ENCODE assay signal across 8 mouse cellular contexts in genomic region chr9:88404088-88404487, GRCm38 (mm10). TPM values are rescaled to one million over a fixed set of nuclear protein-coding genes. Genes with fewer than 3 reads are reported as not detected.
DNase-seq lines count a peak whose midpoint lies in the region; ATAC-seq lines count a peak whose summit lies in the region.

No protein-coding gene starts in this region.

- H3K4me1 ChIP-seq in midbrain, embryonic 14.5 days (ENCODE audit: control insufficient read depth, insufficient read depth, low read length) = no peaks in the 10 kb centered on the region
- H3K4me1 ChIP-seq in midbrain, embryonic 16.5 days (ENCODE audit: control insufficient read depth, insufficient read depth, low read length) = no peaks in the 10 kb centered on the region
- H3K4me1 ChIP-seq in forebrain, embryonic 16.5 days (replicated peaks; ENCODE audit: control insufficient read depth, insufficient read depth, low read length) = no peaks in the 10 kb centered on the region

- ATAC-seq in CD4-positive, CD25-positive, alpha-beta regulatory T cell, adult 4 months = no peak
- ATAC-seq in midbrain, embryonic 14.5 days (ENCODE audit: low FRiP score, low TSS enrichment) = no peak
- ATAC-seq in midbrain, embryonic 16.5 days = no peak
- peak; percentile 99 to 100 for ATAC-seq in hematopoietic stem cell, adult 5-6 weeks (replicated peaks in 1 of 2; ENCODE audit: insufficient read depth in 1 of 2, low FRiP score in 2 of 2, low TSS enrichment in 1 of 2, low read depth in 1 of 2, poor library complexity in 2 of 2, severe bottlenecking in 2 of 2)
- ATAC-seq in forebrain, embryonic 16.5 days = no peak

- no peaks in the 10 kb centered on the region for H3K27me3 ChIP-seq in midbrain, embryonic 14.5 days (ENCODE audit: control insufficient read depth, insufficient read depth, low read length)
- H3K27me3 ChIP-seq in midbrain, embryonic 16.5 days (ENCODE audit: control insufficient read depth, insufficient read depth, low read depth, low read length) = no peaks in the 10 kb centered on the region
- H3K27me3 ChIP-seq in forebrain, embryonic 16.5 days (replicated peaks; ENCODE audit: control insufficient read depth, insufficient read depth, low read length) = no peaks in the 10 kb centered on the region

- H3K4me2 ChIP-seq in midbrain, embryonic 14.5 days (ENCODE audit: low read length) = no peak overlapping the region
- no peak overlapping the region for H3K4me2 ChIP-seq in midbrain, embryonic 16.5 days (ENCODE audit: low read length)
- H3K4me2 ChIP-seq in forebrain, embryonic 16.5 days (ENCODE audit: low read length) = no peak overlapping the region

- no peak overlapping the region for H3K27ac ChIP-seq in midbrain, embryonic 14.5 days (replicated peaks; ENCODE audit: low read depth, low read length)
- H3K27ac ChIP-seq in midbrain, embryonic 16.5 days (ENCODE audit: low read length) = no peak overlapping the region
- H3K27ac ChIP-seq in forebrain, embryonic 16.5 days (ENCODE audit: low read length) = no peak overlapping the region

- H3K9ac ChIP-seq in midbrain, embryonic 14.5 days (replicated peaks; ENCODE audit: low read length) = no peak overlapping the region
- no peak overlapping the region for H3K9ac ChIP-seq in midbrain, embryonic 16.5 days (ENCODE audit: low read depth, low read length)
- no peak overlapping the region for H3K9ac ChIP-seq in forebrain, embryonic 16.5 days (replicated peaks; ENCODE audit: low read depth, low read length)

- peak; percentile 52 for DNase-seq in CD4-positive, CD25-positive, alpha-beta regulatory T cell, adult 2 months (ENCODE audit: low read depth, low spot score)
- peak; percentile 3 for DNase-seq in midbrain, embryonic 14.5 days
- peak; percentile 48 to 64 for DNase-seq in monocyte, adult 2 months (ENCODE audit: low read depth in 1 of 2, low spot score in 2 of 2)
- no peak for DNase-seq in cerebellum, postnatal 4 days (ENCODE audit: low spot score in 2 of 2)

- H3K36me3 ChIP-seq in midbrain, embryonic 14.5 days (ENCODE audit: control insufficient read depth, insufficient read depth, low read length) = peaks cover 41% of the 10 kb centered on the region
- peaks cover 8% of the 10 kb centered on the region for H3K36me3 ChIP-seq in midbrain, embryonic 16.5 days (ENCODE audit: control insufficient read depth, insufficient read depth, low read length)
- H3K36me3 ChIP-seq in forebrain, embryonic 16.5 days (ENCODE audit: control insufficient read depth, insufficient read depth) = peaks cover 6% of the 10 kb centered on the region

- no peaks in the 10 kb centered on the region for H3K9me3 ChIP-seq in midbrain, embryonic 14.5 days (ENCODE audit: control insufficient read depth, low read length)
- no peaks in the 10 kb centered on the region for H3K9me3 ChIP-seq in midbrain, embryonic 16.5 days (replicated peaks; ENCODE audit: control insufficient read depth, low read length, poor library complexity, severe bottlenecking)
- no peaks in the 10 kb centered on the region for H3K9me3 ChIP-seq in forebrain, embryonic 16.5 days (ENCODE audit: control insufficient read depth, low read length)

- WGBS in midbrain, embryonic 14.5 days = 79% methylated on average over 10 of the region's 10 CpGs
- WGBS in midbrain, embryonic 16.5 days = 72% methylated on average over 10 of the region's 10 CpGs
- 82% methylated on average over 10 of the region's 10 CpGs for WGBS in forebrain, embryonic 16.5 days

- no peak overlapping the region for H3K4me3 ChIP-seq in midbrain, embryonic 14.5 days (replicated peaks; ENCODE audit: low read depth, low read length)
- H3K4me3 ChIP-seq in midbrain, embryonic 16.5 days (ENCODE audit: low read depth, low read length) = no peak overlapping the region
- H3K4me3 ChIP-seq in forebrain, embryonic 16.5 days (replicated peaks; ENCODE audit: low read length) = no peak overlapping the region

RNA-seq across cellular contexts. Expression of gene Snx14, which starts 34.7 kb away (rescaled TPM):
- 10 to 100 TPM; 44.6 to 52.4 TPM for polyA plus RNA-seq in CD4-positive, CD25-positive, alpha-beta regulatory T cell, adult 4 months (2017; shearing (Covaris generic))
- polyA plus RNA-seq in midbrain, embryonic 14.5 days (2014; fragmentation: Nextera tagmentation; extraction: Ambion mirVana) = 24.2 and 31.8 TPM in 2 replicates
- polyA plus RNA-seq in midbrain, embryonic 16.5 days (2015; fragmentation: Nextera tagmentation; extraction: Ambion mirVana) = 42.5 and 43.4 TPM in 2 replicates
- 27.0 and 35.6 TPM in 2 replicates for total RNA-seq in hematopoietic stem cell, adult 5-6 weeks (2017)
- polyA plus RNA-seq in forebrain, embryonic 16.5 days (2015; fragmentation: Nextera tagmentation; extraction: Ambion mirVana) = 28.3 and 32.2 TPM in 2 replicates

RNA-seq across cellular contexts. Expression of gene Gm20537, which starts 52.3 kb away (rescaled TPM):
- 1 to 10 TPM; 1.2 to 1.8 TPM for polyA plus RNA-seq in CD4-positive, CD25-positive, alpha-beta regulatory T cell, adult 4 months (2017; shearing (Covaris generic))
- polyA plus RNA-seq in midbrain, embryonic 14.5 days (2014; fragmentation: Nextera tagmentation; extraction: Ambion mirVana) = 1.3 TPM in 1 of 2 replicates, not detected in the other
- 0.35 and 0.66 TPM in 2 replicates for polyA plus RNA-seq in midbrain, embryonic 16.5 days (2015; fragmentation: Nextera tagmentation; extraction: Ambion mirVana)
- total RNA-seq in hematopoietic stem cell, adult 5-6 weeks (2017) = not detected in 2 replicates
- polyA plus RNA-seq in forebrain, embryonic 16.5 days (2015; fragmentation: Nextera tagmentation; extraction: Ambion mirVana) = 1.1 and 1.4 TPM in 2 replicates

Comparison
In these comparisons a context has a peak if more than half of its experiments do, and no peak if none do; other contexts are left out.
1. DNase-seq: peak in CD4-positive, CD25-positive, alpha-beta regulatory T cell, adult 2 months (single experiment), midbrain, embryonic 14.5 days (single experiment) and monocyte, adult 2 months (2 of 2); none in cerebellum, postnatal 4 days (0 of 2).
2. ATAC-seq: peak in hematopoietic stem cell, adult 5-6 weeks (2 of 2); none in CD4-positive, CD25-positive, alpha-beta regulatory T cell, adult 4 months (single experiment), midbrain, embryonic 14.5 days (single experiment), midbrain, embryonic 16.5 days (single experiment) and forebrain, embryonic 16.5 days (single experiment).